Mouse (Mus musculus): ENCODE data around the gene Mcrip1. TPM values are rescaled to one million over a fixed set of nuclear protein-coding genes. Genes with fewer than 3 reads are reported as not detected.

Mcrip1 gene
- polyA plus RNA-seq, 1 experiment from 2014 or later, result 212 TPM

DNA sequence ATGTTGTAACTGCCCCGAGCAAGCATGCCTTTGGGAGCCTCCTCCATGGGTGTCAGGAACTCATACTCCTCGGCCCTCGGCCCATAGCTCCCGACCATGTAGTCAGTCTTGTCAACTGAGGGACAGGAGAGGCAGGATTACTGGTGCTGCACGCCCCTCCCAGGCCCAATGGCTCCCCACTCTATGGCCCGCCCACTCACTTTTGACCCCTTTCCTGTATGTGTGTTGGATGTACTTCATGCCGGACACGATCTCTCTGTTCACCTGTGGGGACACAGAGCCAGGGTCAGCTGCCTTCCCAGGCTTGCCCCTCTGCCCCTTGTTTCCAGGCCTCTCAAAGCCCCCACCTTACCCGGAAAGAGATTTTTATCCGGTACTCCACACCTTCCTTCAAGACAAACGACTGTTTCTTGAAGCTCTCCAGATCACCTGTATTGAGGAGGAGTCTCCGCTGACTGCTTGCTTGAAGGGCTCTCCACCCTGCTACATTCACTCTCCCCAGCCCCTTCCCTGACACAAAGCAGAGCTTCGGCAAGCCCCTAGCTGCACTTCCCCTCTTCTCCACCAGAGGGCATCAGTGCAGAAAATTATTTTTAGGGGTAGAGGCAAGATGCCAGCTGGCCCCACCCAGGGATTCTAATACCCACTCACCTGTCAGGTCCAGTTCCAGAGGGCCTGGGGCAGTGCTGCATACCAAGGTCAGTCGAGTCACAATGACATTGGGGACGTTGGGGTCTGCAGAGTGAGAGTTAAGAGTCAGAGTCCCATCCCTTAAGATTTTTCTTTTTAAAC, 30.0 kb upstream of the Mcrip1 start:
- Histone ChIP-seq H3K4me1 (peaks cover 46% of the 10 kb centered on the region), H3K27me3 (ENCODE audit: poor library complexity, severe bottlenecking) (no peaks in the 10 kb centered on the region), H3K4me3 (peak overlapping the region; percentile 89), H3K9me3 (peaks cover 4% of the 10 kb centered on the region; the same call in 1 of the 2 replicates), H3K27ac (peak overlapping the region; percentile 99), H3K36me3 (replicated peaks) (peaks cover 62% of the 10 kb centered on the region)
- WGBS, result 65% methylated on average over 15 of the region's 15 CpGs
- peak; percentile 86 for DNase-seq (ENCODE audit: extremely low spot score, low spot score)

- Histone ChIP-seq H3K9me3 (peaks cover under 1% of the 10 kb centered on the region; the same call in 1 of the 2 replicates), H3K4me3 (peak overlapping the region; percentile 89; the same call in 1 of the 2 replicates), H3K36me3 (replicated peaks) (peaks cover 55% of the 10 kb centered on the region), H3K4me1 (peaks cover 53% of the 10 kb centered on the region), H3K27ac (0 out of 2 replicates have a peak overlapping the region, but pooled peaks have one; percentile 99), H3K27me3 (ENCODE audit: poor library complexity, severe bottlenecking) (no peaks in the 10 kb centered on the region)
- DNase-seq (ENCODE audit: extremely low spot score, low spot score), result no peak
- WGBS, result 85% methylated on average over 11 of the region's 11 CpGs
Measured at GRCm38 (mm10) chr11:120578694-120579243, 29.2 kb upstream of the Mcrip1 start.

GRCm38 (mm10) chr11:120578024-120578693, 28.6 kb upstream of the Mcrip1 start:
- H3K4me3 ChIP-seq, result peak overlapping the region; percentile 2; the same call in 1 of the 2 replicates
- no peak overlapping the region; the same call in 1 of the 2 replicates for H3K27ac ChIP-seq
- H3K36me3 ChIP-seq (replicated peaks), result peaks cover 50% of the 10 kb centered on the region
- H3K9me3 ChIP-seq, result no peaks in the 10 kb centered on the region
- DNase-seq (ENCODE audit: extremely low spot score, low spot score), result no peak
- whole genome bisulfite sequencing, result 93% methylated on average over 10 of the region's 10 CpGs
- peaks cover 54% of the 10 kb centered on the region for H3K4me1 ChIP-seq
- H3K27me3 ChIP-seq (ENCODE audit: poor library complexity, severe bottlenecking), result no peaks in the 10 kb centered on the region

- H3K4me1 ChIP-seq, result peaks cover 52% of the 10 kb centered on the region
- no peak for DNase-seq (ENCODE audit: extremely low spot score, low spot score)
- H3K36me3 ChIP-seq (replicated peaks), result peaks cover 44% of the 10 kb centered on the region
- H3K4me3 ChIP-seq, result peak overlapping the region; percentile 5; the same call in 1 of the 2 replicates
- WGBS, result 84% methylated on average over 7 of the region's 7 CpGs
- no peak overlapping the region for H3K27ac ChIP-seq
- H3K27me3 ChIP-seq (ENCODE audit: poor library complexity, severe bottlenecking), result no peaks in the 10 kb centered on the region
- H3K9me3 ChIP-seq, result no peaks in the 10 kb centered on the region
Measured at GRCm38 (mm10) chr11:120577211-120578023, 27.9 kb upstream of the Mcrip1 start.

- H3K27ac ChIP-seq, result no peak overlapping the region
- H3K4me1 ChIP-seq, result peaks cover 50% of the 10 kb centered on the region
- WGBS, result 90% methylated on average over 3 of the region's 3 CpGs
- H3K4me3 ChIP-seq, result peak overlapping the region; percentile 19; the same call in 1 of the 2 replicates
- no peak for DNase-seq (ENCODE audit: extremely low spot score, low spot score)
- peaks cover 45% of the 10 kb centered on the region for H3K36me3 ChIP-seq (replicated peaks)
- no peaks in the 10 kb centered on the region for H3K27me3 ChIP-seq (ENCODE audit: poor library complexity, severe bottlenecking)
- H3K9me3 ChIP-seq, result no peaks in the 10 kb centered on the region
Measured at GRCm38 (mm10) chr11:120576365-120576981, 26.9 kb upstream of the Mcrip1 start.

- Histone ChIP-seq H3K36me3 (replicated peaks) (peaks cover 50% of the 10 kb centered on the region), H3K4me1 (peaks cover 55% of the 10 kb centered on the region), H3K4me3 (no peak overlapping the region), H3K27ac (no peak overlapping the region), H3K9me3 (no peaks in the 10 kb centered on the region), H3K27me3 (ENCODE audit: poor library complexity, severe bottlenecking) (no peaks in the 10 kb centered on the region)
- no peak for DNase-seq (ENCODE audit: extremely low spot score, low spot score)
Measured at GRCm38 (mm10) chr11:120575940-120576339, 26.4 kb upstream of the Mcrip1 start.

- no peak for DNase-seq (ENCODE audit: extremely low spot score, low spot score)
- H3K27ac ChIP-seq, result 0 out of 2 replicates have a peak overlapping the region, but pooled peaks have one; percentile 95
- H3K27me3 ChIP-seq (ENCODE audit: poor library complexity, severe bottlenecking), result no peaks in the 10 kb centered on the region
- 77% methylated on average over 2 of the region's 2 CpGs for WGBS
- H3K4me3 ChIP-seq, result peak overlapping the region; percentile 95
- H3K9me3 ChIP-seq, result no peaks in the 10 kb centered on the region
- peaks cover 55% of the 10 kb centered on the region for H3K36me3 ChIP-seq (replicated peaks)
- H3K4me1 ChIP-seq, result peaks cover 53% of the 10 kb centered on the region
Measured at GRCm38 (mm10) chr11:120575046-120575445, 25.5 kb upstream of the Mcrip1 start.

- H3K27ac ChIP-seq, result peak overlapping the region; percentile 95
- H3K27me3 ChIP-seq (ENCODE audit: poor library complexity, severe bottlenecking), result no peaks in the 10 kb centered on the region
- peak overlapping the region; percentile 95 for H3K4me3 ChIP-seq
- WGBS, result 59% methylated on average over 5 of the region's 5 CpGs
- H3K36me3 ChIP-seq (replicated peaks), result peaks cover 55% of the 10 kb centered on the region
- no peaks in the 10 kb centered on the region for H3K9me3 ChIP-seq
- peaks cover 45% of the 10 kb centered on the region for H3K4me1 ChIP-seq
- no peak for DNase-seq (ENCODE audit: extremely low spot score, low spot score)
Measured at GRCm38 (mm10) chr11:120574278-120574600, 24.7 kb upstream of the Mcrip1 start.

- H3K4me3 ChIP-seq, result peak overlapping the region; percentile 95
Measured at GRCm38 (mm10) chr11:120573585-120574277, 24.2 kb upstream of the Mcrip1 start.

GRCm38 (mm10) chr11:120572752-120573584, 23.4 kb upstream of the Mcrip1 start, which contains the start of gene P4hb:
P4hb (minus strand) TSS chr11:120573253.
- H3K4me1 ChIP-seq, result peaks cover 32% of the 10 kb centered on the region
- no peaks in the 10 kb centered on the region for H3K9me3 ChIP-seq
- peak within 1 kb of the TSS; percentile 95 for H3K4me3 ChIP-seq
- H3K27me3 ChIP-seq (ENCODE audit: poor library complexity, severe bottlenecking), result no peaks in the 10 kb centered on the region
- peak; percentile 99 for DNase-seq (ENCODE audit: extremely low spot score, low spot score)
- peaks cover 54% of the 10 kb centered on the region for H3K36me3 ChIP-seq (replicated peaks)
- peak within 1 kb of the TSS; percentile 95 for H3K27ac ChIP-seq
- WGBS, result under 1% methylated on average over 94 of the region's 94 CpGs

More at GRCm38 (mm10) chr11:120573585-120574277, 24.2 kb upstream of the Mcrip1 start:
- WGBS, result 1% methylated on average over 23 of the region's 23 CpGs
- Histone ChIP-seq H3K27ac (peak overlapping the region; percentile 95), H3K27me3 (ENCODE audit: poor library complexity, severe bottlenecking) (no peaks in the 10 kb centered on the region), H3K4me1 (peaks cover 40% of the 10 kb centered on the region), H3K36me3 (replicated peaks) (peaks cover 54% of the 10 kb centered on the region), H3K9me3 (no peaks in the 10 kb centered on the region)
- DNase-seq (ENCODE audit: extremely low spot score, low spot score), result no peak

- Histone ChIP-seq H3K9me3 (no peaks in the 10 kb centered on the region), H3K4me3 (peak overlapping the region; percentile 95), H3K27me3 (ENCODE audit: poor library complexity, severe bottlenecking) (no peaks in the 10 kb centered on the region), H3K36me3 (replicated peaks) (peaks cover 54% of the 10 kb centered on the region), H3K27ac (peak overlapping the region; percentile 95), H3K4me1 (peaks cover 30% of the 10 kb centered on the region)
- under 1% methylated on average over 24 of the region's 24 CpGs for WGBS
- DNase-seq (ENCODE audit: extremely low spot score, low spot score), result no peak
Measured at GRCm38 (mm10) chr11:120572417-120572751, 22.9 kb upstream of the Mcrip1 start.

All from forebrain, embryonic 10.5 days (tissue).